Mouse (Mus musculus) midbrain, embryonic 11.5 days (tissue): ENCODE data around the gene Map2k5. TPM values are rescaled to one million over a fixed set of nuclear protein-coding genes. Genes with fewer than 3 reads are reported as not detected.

Experiments used
- ATAC-seq: fragments of 200-750 bp; cut with Nextera tagmentation; 2 replicates; pipeline ENCODE4 v1.8.0; 2017; ENCODE audit warnings: moderate TSS enrichment, moderate library complexity; ENCODE audit not compliant: low FRiP score
- DNase-seq: peaks from one replicate; pipeline ENCODE4 v3.0.0; 2015; ENCODE audit warnings: low spot score; ENCODE audit errors: missing footprints
- H3K27ac ChIP-seq: fragments of 300-500 bp; sonication (generic); 2 replicates; pipeline ENCODE4 v1.5.1; 2014; ENCODE audit warnings: low read depth, low read length
- H3K27me3 ChIP-seq: fragments of 300-500 bp; sonication (generic); 2 replicates; pipeline ENCODE4 v1.6.1; 2014; ENCODE audit warnings: mild to moderate bottlenecking, low read length, moderate library complexity, mixed read lengths; ENCODE audit not compliant: control insufficient read depth, insufficient read depth
- H3K36me3 ChIP-seq: fragments of 300-500 bp; sonication (generic); 2 replicates; pipeline ENCODE4 v1.6.1; 2014; ENCODE audit warnings: mild to moderate bottlenecking, low read length, moderate library complexity, mixed read lengths; ENCODE audit not compliant: control insufficient read depth, insufficient read depth
- H3K4me1 ChIP-seq: fragments of 300-500 bp; sonication (generic); 2 replicates; pipeline ENCODE4 v1.6.1; 2014; ENCODE audit warnings: low read length; ENCODE audit not compliant: control insufficient read depth, insufficient read depth
- H3K4me2 ChIP-seq: fragments of 300-500 bp; sonication (generic); 2 replicates; pipeline ENCODE4 v1.6.1; 2014; ENCODE audit warnings: mild to moderate bottlenecking, moderate library complexity
- H3K4me3 ChIP-seq: fragments of 300-500 bp; sonication (generic); 2 replicates; pipeline ENCODE4 v1.5.1; 2014; ENCODE audit warnings: low read depth, low read length
- H3K9ac ChIP-seq: fragments of 300-500 bp; sonication (generic); 2 replicates; pipeline ENCODE4 v1.6.1; 2014; ENCODE audit warnings: low read length
- H3K9me3 ChIP-seq: fragments of 300-500 bp; sonication (generic); 2 replicates; pipeline ENCODE4 v1.6.1; 2016; ENCODE audit warnings: low read length; ENCODE audit not compliant: control insufficient read depth
- WGBS: fragments of 180-500 bp; shearing (Covaris S2); extraction: QIAGEN DNeasy Blood & Tissue Kit; methylation state at CpG from one replicate; pipeline ENCODE4 v1.1.7; 2014; 5-methylcytosine and 5-hydroxymethylcytosine counted together
- polyA plus RNA-seq: library from polyadenylated mRNA; unstranded; fragments of >200 nt; fragmentation: Nextera tagmentation; extraction: Ambion mirVana; gene quantifications from 2 replicates; pipeline ENCODE4 v1.2.1, GENCODE M21; 2014

Gene Map2k5
- polyA plus RNA-seq, 1 experiment from 2014 or later = 36.9 TPM

- Histone ChIP-seq H3K27ac (no peak overlapping the region), H3K9me3 (no peaks in the 10 kb centered on the region), H3K27me3 (no peaks in the 10 kb centered on the region), H3K4me1 (no peaks in the 10 kb centered on the region), H3K4me3 (no peak overlapping the region), H3K36me3 (no peaks in the 10 kb centered on the region), H3K4me2 (no peak overlapping the region), H3K9ac (no peak overlapping the region)
- DNase-seq (peak; percentile 72), ATAC-seq (no peak)
- WGBS = 81% methylated on average over 4 of the region's 4 CpGs
These were observed 23.5 kb downstream of the Map2k5 start for GRCm38 (mm10) chr9:63354168-63354567.

GRCm38 (mm10) chr9:63350030-63350429, 27.7 kb downstream of the Map2k5 start:
- Histone ChIP-seq H3K36me3 (no peaks in the 10 kb centered on the region), H3K27ac (no peak overlapping the region)
- WGBS = 95% methylated on average over 8 of the region's 8 CpGs

GRCm38 (mm10) chr9:63349241-63349640, 28.5 kb downstream of the Map2k5 start:
- WGBS = 91% methylated on average over 3 of the region's 3 CpGs
- no peaks in the 10 kb centered on the region for H3K36me3 ChIP-seq

More at GRCm38 (mm10) chr9:63350030-63350429, 27.7 kb downstream of the Map2k5 start:
- Histone ChIP-seq H3K4me2 (no peak overlapping the region), H3K9me3 (no peaks in the 10 kb centered on the region), H3K4me1 (0 out of 2 replicates have a peak, but pooled peaks cover 6% of the 10 kb centered on the region), H3K9ac (no peak overlapping the region), H3K27me3 (no peaks in the 10 kb centered on the region), H3K4me3 (no peak overlapping the region)
- ATAC-seq (no peak), DNase-seq (peak; percentile 44)

GRCm38 (mm10) chr9:63348146-63348545, 29.6 kb downstream of the Map2k5 start:
- no peaks in the 10 kb centered on the region for H3K27me3 ChIP-seq
- no peak overlapping the region for H3K27ac ChIP-seq
- no peaks in the 10 kb centered on the region for H3K9me3 ChIP-seq
- no peaks in the 10 kb centered on the region for H3K36me3 ChIP-seq
- DNase-seq (peak; percentile 81), ATAC-seq (no peak)
- 87% methylated on average over 1 of the region's 1 CpGs for WGBS
- 0 out of 2 replicates have a peak, but pooled peaks cover 6% of the 10 kb centered on the region for H3K4me1 ChIP-seq
- no peak overlapping the region for H3K4me3 ChIP-seq
- no peak overlapping the region for H3K4me2 ChIP-seq
- no peak overlapping the region for H3K9ac ChIP-seq

More at GRCm38 (mm10) chr9:63349241-63349640, 28.5 kb downstream of the Map2k5 start:
- H3K9me3 ChIP-seq = no peaks in the 10 kb centered on the region
- peak; percentile 74 for DNase-seq
- H3K4me1 ChIP-seq = 0 out of 2 replicates have a peak, but pooled peaks cover 6% of the 10 kb centered on the region
- H3K27me3 ChIP-seq = no peaks in the 10 kb centered on the region
- no peak overlapping the region for H3K4me3 ChIP-seq
- no peak overlapping the region for H3K9ac ChIP-seq
- H3K4me2 ChIP-seq = no peak overlapping the region
- no peak overlapping the region for H3K27ac ChIP-seq
- ATAC-seq = no peak

DNA sequence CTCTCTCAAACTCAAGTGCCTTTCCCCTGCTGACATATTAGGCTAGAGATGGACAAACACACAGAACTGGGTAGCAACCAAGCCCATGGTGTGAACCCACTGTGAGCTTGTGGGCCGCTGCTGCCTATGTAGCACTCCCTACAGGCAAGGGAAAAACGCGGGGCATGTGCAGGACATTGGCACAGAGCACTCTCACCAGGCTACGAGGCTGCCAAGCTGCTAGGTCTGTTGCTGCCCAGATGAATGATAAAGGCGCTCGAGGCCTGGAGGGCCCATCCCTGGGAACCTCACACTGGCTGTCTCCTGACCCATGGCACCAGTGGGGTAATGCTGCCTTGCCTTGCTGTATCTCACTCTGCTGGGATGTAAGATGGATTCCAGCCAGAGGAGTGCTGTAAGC, 31.7 kb downstream of the Map2k5 start:
- H3K4me2 ChIP-seq = no peak overlapping the region
- H3K9me3 ChIP-seq = no peaks in the 10 kb centered on the region
- H3K4me1 ChIP-seq = 0 out of 2 replicates have a peak, but pooled peaks cover 6% of the 10 kb centered on the region
- no peak overlapping the region for H3K4me3 ChIP-seq
- H3K9ac ChIP-seq = no peak overlapping the region
- no peak overlapping the region for H3K27ac ChIP-seq
- ATAC-seq = no peak
- 93% methylated on average over 6 of the region's 6 CpGs for WGBS
- H3K27me3 ChIP-seq = no peaks in the 10 kb centered on the region
- H3K36me3 ChIP-seq = no peaks in the 10 kb centered on the region
- DNase-seq = no peak

GRCm38 (mm10) chr9:63341761-63342160, 35.9 kb downstream of the Map2k5 start:
- 64% methylated on average over 3 of the region's 3 CpGs for WGBS
- H3K4me1 ChIP-seq = peaks cover 9% of the 10 kb centered on the region
- ATAC-seq = no peak
- DNase-seq = no peak
- H3K27ac ChIP-seq = no peak overlapping the region
- no peak overlapping the region for H3K4me3 ChIP-seq
- H3K9me3 ChIP-seq = no peaks in the 10 kb centered on the region
- H3K27me3 ChIP-seq = no peaks in the 10 kb centered on the region
- no peak overlapping the region for H3K4me2 ChIP-seq
- H3K9ac ChIP-seq = no peak overlapping the region
- no peaks in the 10 kb centered on the region for H3K36me3 ChIP-seq

- 45% methylated on average over 6 of the region's 6 CpGs for WGBS
- Histone ChIP-seq H3K9ac (no peak overlapping the region; the same call in 1 of the 2 replicates), H3K36me3 (no peaks in the 10 kb centered on the region), H3K27me3 (no peaks in the 10 kb centered on the region), H3K9me3 (no peaks in the 10 kb centered on the region), H3K27ac (no peak overlapping the region), H3K4me2 (no peak overlapping the region), H3K4me3 (no peak overlapping the region), H3K4me1 (peaks cover 6% of the 10 kb centered on the region)
- ATAC-seq = no peak
- no peak for DNase-seq
These were observed 38.4 kb downstream of the Map2k5 start for GRCm38 (mm10) chr9:63339256-63339655.

DNA sequence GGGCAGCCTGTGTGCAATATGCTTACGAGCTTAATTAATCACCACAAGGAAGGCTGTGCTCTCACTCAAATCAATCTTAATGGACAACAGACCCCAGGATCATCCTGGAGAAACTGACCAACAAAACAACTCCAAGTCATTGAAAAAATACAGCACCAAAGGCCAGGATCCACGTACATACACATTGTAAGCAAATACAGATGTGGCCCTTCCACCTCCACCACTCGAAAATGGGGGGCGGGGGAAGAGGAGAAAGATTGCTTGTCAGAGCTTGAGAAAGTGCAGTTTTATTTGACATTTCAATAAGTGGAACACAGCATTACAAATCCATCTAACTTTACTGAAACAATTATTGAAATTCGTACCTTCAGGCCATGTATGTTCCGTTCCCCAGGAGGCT, 39.0 kb downstream of the Map2k5 start:
- ATAC-seq (no peak), DNase-seq (no peak)
- peaks cover 1% of the 10 kb centered on the region; the same call in 1 of the 2 replicates for H3K36me3 ChIP-seq
- no peak overlapping the region; the same call in 1 of the 2 replicates for H3K9ac ChIP-seq
- H3K27me3 ChIP-seq = no peaks in the 10 kb centered on the region
- H3K4me2 ChIP-seq = no peak overlapping the region
- WGBS = 82% methylated on average over 6 of the region's 6 CpGs
- H3K4me1 ChIP-seq = peaks cover 6% of the 10 kb centered on the region
- H3K4me3 ChIP-seq = no peak overlapping the region
- H3K9me3 ChIP-seq = no peaks in the 10 kb centered on the region
- no peak overlapping the region for H3K27ac ChIP-seq

GRCm38 (mm10) chr9:63335816-63336215, 41.9 kb downstream of the Map2k5 start:
- no peak overlapping the region for H3K4me3 ChIP-seq
- H3K36me3 ChIP-seq = peaks cover 6% of the 10 kb centered on the region
- no peak for ATAC-seq
- no peak for DNase-seq
- H3K9me3 ChIP-seq = no peaks in the 10 kb centered on the region
- 92% methylated on average over 4 of the region's 4 CpGs for WGBS
- H3K9ac ChIP-seq = no peak overlapping the region
- no peaks in the 10 kb centered on the region for H3K27me3 ChIP-seq
- peaks cover 6% of the 10 kb centered on the region for H3K4me1 ChIP-seq
- no peak overlapping the region for H3K4me2 ChIP-seq
- H3K27ac ChIP-seq = no peak overlapping the region
